Mouse (Mus musculus): ENCODE measurements at regions not wholly inside any gene's neighbourhood (a gene's known extent, or its start where the extent isn't known, plus 50 kb on each side); places are given as distances from the start of the nearest gene placed in this dataset.
"Not testable (repeated sequence)": the region's sequence is repeated elsewhere in the genome, so short reads cannot be mapped to it uniquely, and the experiment has no call there.

DNA sequence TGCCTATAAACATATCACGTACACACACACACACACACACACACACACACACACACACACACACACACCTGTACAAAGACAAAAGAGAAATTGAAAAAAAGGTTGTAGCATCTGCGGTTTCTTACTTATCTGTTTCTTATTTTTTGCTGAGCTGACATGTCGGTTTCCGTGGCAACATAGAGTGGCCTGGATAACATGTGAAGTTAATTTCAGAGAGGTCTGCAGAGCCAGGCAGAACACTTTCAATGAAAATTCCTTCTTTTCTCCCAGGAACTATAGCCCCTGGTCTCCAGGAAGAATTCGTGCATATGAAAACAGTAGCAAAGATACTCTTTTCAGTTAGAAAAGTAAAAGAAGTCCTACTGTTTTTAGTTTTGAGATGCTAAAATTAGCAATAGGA lies 213.4 kb downstream of the Trib2 start:
- no peak overlapping the region for H3K4me3 ChIP-seq (ENCODE audit: insufficient read depth in 1 of 2, low read depth in 1 of 2, low read length in 2 of 2, poor library complexity in 1 of 2, severe bottlenecking in 1 of 2)
- no peak overlapping the region for H3K9ac ChIP-seq (ENCODE audit: insufficient read depth, low read depth, low read length, poor library complexity, severe bottlenecking)
- no peaks in the 10 kb centered on the region for H3K9me3 ChIP-seq (ENCODE audit: control insufficient read depth, insufficient read depth, low read depth, low read length)
- no peak overlapping the region for H3K27ac ChIP-seq (ENCODE audit: insufficient read depth, low read depth, low read length, poor library complexity, severe bottlenecking)
- H3K36me3 ChIP-seq (ENCODE audit: control insufficient read depth, insufficient read depth, low read length, poor library complexity, severe bottlenecking) = no peaks in the 10 kb centered on the region
- no peak for TF ChIP-seq CHD2 (IDR thresholded peaks at IDR 0.05; ENCODE audit: low read depth, low read length)
- TF ChIP-seq ZNF384 (IDR thresholded peaks at IDR 0.05; ENCODE audit: low read depth, low read length) = no peak
- no peak for TF ChIP-seq ZC3H11A (IDR thresholded peaks at IDR 0.05; ENCODE audit: borderline replicate concordance, low read depth, low read length)
- TF ChIP-seq HCFC1 (IDR thresholded peaks at IDR 0.05; ENCODE audit: borderline replicate concordance, insufficient read depth, low read length) = no peak
- no peak for TF ChIP-seq MAFK (IDR thresholded peaks at IDR 0.05; ENCODE audit: insufficient read depth, low read depth, low read length)
- in situ Hi-C loops (cut with MboI; ENCODE audit: low sequenced_read_pairs in 2 of 2, unreplicated experiment in 2 of 2) = no loop called here
- no peaks in the 10 kb centered on the region for H3K4me1 ChIP-seq (ENCODE audit: control insufficient read depth in 2 of 2, insufficient read depth in 2 of 2, low read length in 2 of 2, poor library complexity in 1 of 2)
- DNase-seq (ENCODE audit: low read depth, low spot score) = no peak

DNA sequence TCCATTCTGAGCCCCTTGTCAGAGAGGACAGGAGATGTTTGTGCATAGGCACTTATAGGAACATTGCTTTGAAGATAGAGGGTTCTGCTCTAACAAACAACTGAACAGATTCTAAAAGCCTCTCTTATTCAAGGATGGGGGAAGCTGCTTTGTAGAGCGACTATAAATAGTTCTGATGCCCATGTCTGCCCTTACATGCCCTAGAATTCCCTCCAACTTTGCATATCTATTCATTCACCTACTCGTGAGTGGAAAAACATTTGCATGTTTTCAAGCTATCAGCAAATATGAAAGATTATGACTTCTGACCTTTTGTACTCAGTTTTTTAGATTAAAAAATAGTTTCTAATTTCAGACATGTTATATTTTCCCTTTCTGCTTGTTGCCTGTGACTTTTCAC lies 222.0 kb downstream of the Trib2 start:
- H3K9ac ChIP-seq (ENCODE audit: insufficient read depth, low read depth, low read length, poor library complexity, severe bottlenecking) = no peak overlapping the region
- no peaks in the 10 kb centered on the region for H3K9me3 ChIP-seq (ENCODE audit: control insufficient read depth, insufficient read depth, low read depth, low read length)
- TF ChIP-seq CHD2 (IDR thresholded peaks at IDR 0.05; ENCODE audit: low read depth, low read length) = no peak
- no peak for TF ChIP-seq ZNF384 (IDR thresholded peaks at IDR 0.05; ENCODE audit: low read depth, low read length)
- TF ChIP-seq ZC3H11A (IDR thresholded peaks at IDR 0.05; ENCODE audit: borderline replicate concordance, low read depth, low read length) = no peak
- TF ChIP-seq HCFC1 (IDR thresholded peaks at IDR 0.05; ENCODE audit: borderline replicate concordance, insufficient read depth, low read length) = no peak
- no peak for TF ChIP-seq MAFK (IDR thresholded peaks at IDR 0.05; ENCODE audit: insufficient read depth, low read depth, low read length)
- H3K4me3 ChIP-seq (ENCODE audit: insufficient read depth in 1 of 2, low read depth in 1 of 2, low read length in 2 of 2, poor library complexity in 1 of 2, severe bottlenecking in 1 of 2) = no peak overlapping the region
- DNase-seq (ENCODE audit: low read depth, low spot score) = no peak
- no peak overlapping the region for H3K27ac ChIP-seq (ENCODE audit: insufficient read depth, low read depth, low read length, poor library complexity, severe bottlenecking)
- H3K4me1 ChIP-seq (ENCODE audit: control insufficient read depth in 2 of 2, insufficient read depth in 2 of 2, low read length in 2 of 2, poor library complexity in 1 of 2) = no peaks in the 10 kb centered on the region
- in situ Hi-C loops (cut with MboI; ENCODE audit: low sequenced_read_pairs in 2 of 2, unreplicated experiment in 2 of 2) = no loop called here
- no peaks in the 10 kb centered on the region for H3K36me3 ChIP-seq (ENCODE audit: control insufficient read depth, insufficient read depth, low read length, poor library complexity, severe bottlenecking)

DNA sequence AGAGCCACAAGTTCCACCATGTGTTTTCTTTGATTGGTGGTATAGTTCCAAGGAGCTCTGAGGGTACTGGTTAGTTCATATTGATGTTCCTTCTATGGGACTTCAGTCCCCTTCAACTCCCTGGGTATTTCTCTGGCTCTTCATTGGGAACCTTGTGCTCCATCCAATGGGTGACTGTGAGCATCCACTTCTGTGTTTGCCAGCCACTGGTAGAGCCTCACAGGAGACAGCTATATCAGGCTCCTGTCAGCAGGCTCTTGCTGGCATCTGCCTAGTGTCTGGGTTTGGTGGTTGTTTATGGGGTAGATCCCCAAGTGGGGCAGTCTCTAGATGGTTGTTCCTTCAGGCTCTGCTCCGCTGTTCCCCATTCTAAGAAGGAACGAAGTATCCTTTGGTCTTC lies 228.9 kb downstream of the Trib2 start:
- H3K9ac ChIP-seq (ENCODE audit: insufficient read depth, low read depth, low read length, poor library complexity, severe bottlenecking); in situ Hi-C loops (cut with MboI; ENCODE audit: low sequenced_read_pairs in 2 of 2, unreplicated experiment in 2 of 2); H3K36me3 ChIP-seq (ENCODE audit: control insufficient read depth, insufficient read depth, low read length, poor library complexity, severe bottlenecking); H3K4me1 ChIP-seq (ENCODE audit: control insufficient read depth in 2 of 2, insufficient read depth in 2 of 2, low read length in 2 of 2, poor library complexity in 1 of 2); H3K9me3 ChIP-seq (ENCODE audit: control insufficient read depth, insufficient read depth, low read depth, low read length); H3K27ac ChIP-seq (ENCODE audit: insufficient read depth, low read depth, low read length, poor library complexity, severe bottlenecking); DNase-seq (ENCODE audit: low read depth, low spot score); H3K4me3 ChIP-seq (ENCODE audit: insufficient read depth in 1 of 2, low read depth in 1 of 2, low read length in 2 of 2, poor library complexity in 1 of 2, severe bottlenecking in 1 of 2): not testable (repeated sequence)

DNA sequence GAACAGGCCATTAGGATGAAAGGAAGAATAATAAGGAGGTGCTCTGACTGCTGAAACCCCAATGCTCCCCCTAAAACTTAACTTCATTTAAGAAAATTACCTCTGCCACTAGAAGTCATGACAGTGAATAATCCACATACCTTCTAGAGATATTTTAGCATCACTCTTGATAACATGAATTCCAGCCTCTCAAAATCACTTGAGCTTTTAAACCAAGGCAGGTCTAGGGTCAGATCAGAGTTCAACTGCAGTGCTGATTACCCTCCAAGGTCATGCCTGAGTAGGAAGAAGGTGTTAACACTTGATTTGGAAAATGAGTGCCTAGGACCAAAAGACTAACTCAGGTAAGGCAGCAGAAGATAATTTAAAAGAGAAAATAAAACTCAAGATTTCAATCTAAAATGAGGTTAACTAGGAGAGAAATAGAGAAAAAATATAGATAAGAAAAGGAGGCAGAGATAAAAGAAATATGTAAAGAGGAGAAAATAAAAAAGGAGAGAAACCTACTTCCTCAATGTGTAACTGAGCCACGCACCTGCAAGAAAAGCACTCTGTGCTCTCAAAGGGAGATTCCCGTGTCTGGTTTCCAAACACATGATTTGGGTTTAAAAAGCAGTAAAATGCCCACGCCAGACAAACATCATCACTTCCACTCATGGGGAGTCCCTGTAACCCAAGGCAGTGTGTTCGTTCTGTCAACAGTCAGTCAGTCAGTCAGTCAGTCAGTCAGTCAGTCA lies 229.8 kb downstream of the Trib2 start:
- Histone ChIP-seq H3K27ac (ENCODE audit: insufficient read depth, low read depth, low read length, poor library complexity, severe bottlenecking) (no peak overlapping the region), H3K9me3 (ENCODE audit: control insufficient read depth, insufficient read depth, low read depth, low read length) (no peaks in the 10 kb centered on the region), H3K4me1 (ENCODE audit: control insufficient read depth in 2 of 2, insufficient read depth in 2 of 2, low read length in 2 of 2, poor library complexity in 1 of 2) (no peaks in the 10 kb centered on the region), H3K9ac (ENCODE audit: insufficient read depth, low read depth, low read length, poor library complexity, severe bottlenecking) (no peak overlapping the region), H3K36me3 (ENCODE audit: control insufficient read depth, insufficient read depth, low read length, poor library complexity, severe bottlenecking) (no peaks in the 10 kb centered on the region), H3K4me3 (ENCODE audit: insufficient read depth in 1 of 2, low read depth in 1 of 2, low read length in 2 of 2, poor library complexity in 1 of 2, severe bottlenecking in 1 of 2) (no peak overlapping the region)
- in situ Hi-C loops (cut with MboI; ENCODE audit: low sequenced_read_pairs in 2 of 2, unreplicated experiment in 2 of 2) = no loop called here
- TF ChIP-seq ZNF384 (IDR thresholded peaks at IDR 0.05; ENCODE audit: low read depth, low read length) (no peak), ZC3H11A (IDR thresholded peaks at IDR 0.05; ENCODE audit: borderline replicate concordance, low read depth, low read length) (no peak), CHD2 (IDR thresholded peaks at IDR 0.05; ENCODE audit: low read depth, low read length) (no peak), MAFK (IDR thresholded peaks at IDR 0.05; ENCODE audit: insufficient read depth, low read depth, low read length) (no peak), HCFC1 (IDR thresholded peaks at IDR 0.05; ENCODE audit: borderline replicate concordance, insufficient read depth, low read length) (no peak)
- no peak for DNase-seq (ENCODE audit: low read depth, low spot score)

DNA sequence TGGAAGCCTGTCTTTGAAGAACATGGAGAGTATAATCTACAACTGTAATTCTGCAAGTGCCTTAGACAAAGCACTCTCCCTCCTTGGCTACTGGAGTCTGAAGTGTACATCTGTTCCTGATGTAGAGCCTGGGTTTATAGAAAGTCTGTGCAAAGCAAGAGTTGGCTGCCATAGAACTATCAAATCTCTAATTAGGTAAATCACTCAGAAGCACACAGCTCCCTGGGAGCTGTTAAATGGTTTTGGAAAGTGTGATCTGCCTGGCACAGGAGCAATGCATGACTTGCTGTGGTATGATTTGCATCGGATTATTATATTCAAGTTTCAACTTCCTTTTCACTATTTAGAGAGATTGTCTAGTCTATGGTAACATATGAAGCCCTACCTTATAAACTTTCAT lies 230.9 kb downstream of the Trib2 start:
- Histone ChIP-seq H3K4me1 (ENCODE audit: control insufficient read depth in 2 of 2, insufficient read depth in 2 of 2, low read length in 2 of 2, poor library complexity in 1 of 2) (no peaks in the 10 kb centered on the region), H3K9ac (ENCODE audit: insufficient read depth, low read depth, low read length, poor library complexity, severe bottlenecking) (no peak overlapping the region), H3K36me3 (ENCODE audit: control insufficient read depth, insufficient read depth, low read length, poor library complexity, severe bottlenecking) (no peaks in the 10 kb centered on the region), H3K9me3 (ENCODE audit: control insufficient read depth, insufficient read depth, low read depth, low read length) (no peaks in the 10 kb centered on the region), H3K4me3 (ENCODE audit: insufficient read depth in 1 of 2, low read depth in 1 of 2, low read length in 2 of 2, poor library complexity in 1 of 2, severe bottlenecking in 1 of 2) (no peak overlapping the region), H3K27ac (ENCODE audit: insufficient read depth, low read depth, low read length, poor library complexity, severe bottlenecking) (no peak overlapping the region)
- DNase-seq (ENCODE audit: low read depth, low spot score) = no peak
- in situ Hi-C loops (cut with MboI; ENCODE audit: low sequenced_read_pairs in 2 of 2, unreplicated experiment in 2 of 2) = no loop called here
- TF ChIP-seq CHD2 (IDR thresholded peaks at IDR 0.05; ENCODE audit: low read depth, low read length) = no peak
